Mouse (Mus musculus): ENCODE results near the gene Olfr1532-ps1. TPM values are rescaled to one million over a fixed set of nuclear protein-coding genes. Genes with fewer than 3 reads are reported as not detected.

Olfr1532-ps1 gene
- not detected for total RNA-seq (2023)

DNA sequence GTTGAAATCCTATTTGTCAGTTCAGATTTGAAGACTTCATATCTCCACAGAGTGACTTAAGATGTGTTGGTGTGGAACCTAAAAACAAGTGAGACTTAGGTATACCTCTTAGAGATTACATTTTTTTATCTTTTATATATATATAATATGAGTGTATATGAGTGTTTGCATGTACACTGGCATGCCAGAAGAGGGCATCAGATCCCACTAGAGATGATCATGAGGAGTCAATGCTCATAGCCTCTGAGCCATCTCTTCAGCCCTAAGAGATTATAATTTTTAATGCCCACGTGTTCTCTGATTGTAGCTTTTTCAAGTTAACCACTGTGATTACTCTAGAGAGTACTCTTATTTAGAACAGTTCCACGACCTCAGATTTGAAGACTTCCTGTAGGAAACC lies at the start of gene Olfr1532-ps1:
Gene Olfr1532-ps1, plus strand, starts transcription at position 326 of the 400 bp plus-strand sequence.

DNA sequence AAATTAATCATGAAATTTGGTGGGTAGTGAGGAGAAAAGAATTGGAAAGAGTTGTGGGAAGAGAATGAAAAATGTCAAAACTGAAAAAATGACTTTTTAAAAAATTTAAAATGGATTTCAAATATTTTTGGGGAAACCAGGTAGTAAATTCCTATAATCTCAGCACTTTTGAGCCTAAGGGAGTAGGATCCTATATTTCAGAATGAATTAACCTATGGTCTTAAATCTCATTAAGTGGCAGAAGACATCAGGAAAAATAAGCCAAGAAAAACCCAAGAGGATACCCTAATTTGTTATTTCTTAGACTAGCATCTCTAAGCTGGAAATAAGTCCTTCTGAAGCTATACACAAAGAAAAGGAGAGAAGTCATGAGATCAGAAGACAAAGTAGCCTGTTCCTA lies 44.9 kb upstream of the Olfr1532-ps1 start, which contains the start of gene Olfr704:
Gene Olfr704, plus strand, starts transcription at position 301 of the 400 bp plus-strand sequence.

DNA sequence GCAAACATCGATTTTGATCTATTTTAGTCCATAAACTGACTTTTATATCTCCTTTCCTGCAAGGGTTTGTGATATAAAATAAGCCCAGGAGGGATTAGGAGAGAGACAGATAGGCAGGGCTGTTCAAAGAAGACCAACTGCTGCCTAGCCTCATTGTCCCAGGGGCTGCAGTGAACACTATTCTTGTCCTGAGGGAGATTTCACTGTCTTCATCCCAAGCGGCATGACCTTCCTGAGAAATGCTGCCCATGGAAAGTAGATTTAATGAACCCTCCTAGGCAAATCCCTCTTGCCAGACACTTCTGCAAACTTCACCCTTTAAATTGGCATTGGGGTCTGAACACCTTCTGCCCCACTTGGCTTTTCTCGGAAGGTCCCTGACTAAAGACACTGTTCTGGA lies 31.0 kb upstream of the Olfr1532-ps1 start, which contains the start of gene Olfr705:
Gene Olfr705, minus strand, starts transcription at position 101 of the 400 bp plus-strand sequence.

DNA sequence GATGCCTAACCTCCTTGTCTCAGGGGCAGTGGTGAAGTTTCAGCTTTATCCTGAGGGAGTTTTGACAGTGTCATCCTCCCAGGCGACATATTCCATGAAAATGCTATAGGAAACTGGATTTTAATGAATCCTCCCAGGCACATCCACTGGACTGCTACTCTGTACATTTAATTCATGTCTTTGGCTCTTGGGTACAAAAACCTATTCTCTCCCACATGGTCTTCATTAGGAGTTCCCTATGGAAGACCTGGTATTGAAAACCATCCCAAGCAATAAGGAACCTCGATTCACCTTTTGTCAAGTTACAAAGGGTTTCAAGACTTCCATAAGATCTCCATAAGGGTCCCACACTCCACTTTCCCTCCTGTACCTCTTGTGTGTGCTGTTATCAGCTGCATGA lies 19.7 kb upstream of the Olfr1532-ps1 start, which contains the start of gene Olfr706:
Gene Olfr706, minus strand, starts transcription at position 101 of the 400 bp plus-strand sequence.

DNA sequence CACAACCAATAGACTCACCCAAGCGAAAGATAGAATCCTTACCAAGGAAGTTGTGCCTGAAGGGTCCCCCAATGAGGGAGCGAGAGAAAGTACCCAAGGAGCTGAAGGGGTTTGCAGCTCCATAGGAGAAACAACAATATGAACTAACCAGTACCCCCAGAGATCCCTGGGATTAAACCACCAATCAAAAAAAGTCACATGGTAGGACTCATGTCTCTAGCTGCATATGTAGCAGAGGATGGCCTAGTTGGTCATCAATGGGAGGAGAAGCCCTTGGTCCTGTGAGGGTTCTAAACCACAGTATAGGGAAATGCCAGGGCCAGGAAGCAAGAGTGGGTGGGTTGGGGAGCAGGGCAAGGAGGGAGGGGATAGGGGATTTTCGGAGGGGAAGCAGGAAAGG lies 6.7 kb upstream of the Olfr1532-ps1 start, which contains the start of gene Olfr707:
Gene Olfr707, minus strand, starts transcription at position 101 of the 400 bp plus-strand sequence.

DNA sequence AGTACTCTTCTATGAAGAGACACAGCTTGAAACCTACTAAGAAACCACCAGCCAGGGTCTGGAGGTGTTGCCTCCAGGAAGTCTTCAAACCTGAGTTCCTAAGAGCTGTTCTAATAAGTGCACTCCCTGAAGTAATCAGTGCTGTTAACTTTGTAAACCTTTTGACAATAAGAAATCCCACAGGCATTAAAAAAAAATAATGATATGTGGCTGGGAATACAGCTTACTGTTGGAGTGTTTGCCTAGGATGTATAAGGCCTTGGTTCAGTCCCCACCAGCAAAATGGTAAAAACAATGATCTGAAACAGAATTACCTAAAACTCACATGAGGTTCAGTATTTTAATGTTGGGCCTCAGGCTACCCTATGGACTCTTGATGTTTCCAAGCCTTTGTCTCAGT lies 24.3 kb downstream of the Olfr1532-ps1 start, which contains the start of gene Olfr709-ps1:
Gene Olfr709-ps1, minus strand, starts transcription at position 101 of the 400 bp plus-strand sequence.

DNA sequence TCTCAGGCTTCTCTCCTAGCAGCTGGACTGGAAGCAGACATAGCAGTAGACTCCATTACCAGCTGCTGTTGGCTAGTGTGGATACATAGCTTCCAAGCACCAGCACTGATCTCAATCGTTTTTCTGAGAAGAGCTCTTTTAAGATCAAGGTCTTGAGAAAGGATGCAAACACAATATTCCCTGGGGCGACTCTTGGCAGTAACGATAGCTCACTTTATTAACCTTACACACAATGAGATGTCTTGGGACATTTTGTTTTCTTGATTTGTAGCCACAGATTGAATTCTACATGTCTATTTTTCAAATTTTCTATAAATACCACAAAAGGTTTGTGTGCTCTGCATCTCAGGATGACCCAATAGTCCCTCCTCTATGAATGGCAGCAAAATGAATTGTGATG lies 40.4 kb downstream of the Olfr1532-ps1 start, which contains the start of gene Olfr710:
Gene Olfr710, minus strand, starts transcription at position 101 of the 400 bp plus-strand sequence.

DNA sequence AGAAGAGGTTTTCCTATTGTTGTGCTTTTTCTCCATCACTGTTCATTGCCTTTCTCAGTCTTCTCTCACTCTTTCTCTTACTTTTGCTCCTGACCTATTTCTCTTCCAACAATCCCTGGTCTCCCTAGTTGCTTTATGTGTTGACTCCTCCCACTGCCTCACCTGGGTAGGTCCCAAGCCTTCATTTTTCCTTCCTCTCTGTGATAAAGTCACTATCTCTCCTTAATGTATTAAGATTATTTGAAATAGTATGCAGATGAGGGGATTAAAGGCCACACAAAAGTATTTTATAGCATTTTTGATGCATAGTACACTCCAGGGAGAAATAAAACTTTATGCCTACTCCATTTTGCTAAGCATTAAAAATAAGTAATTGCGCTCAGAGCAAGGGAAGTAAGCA lies 56.0 kb downstream of the Olfr1532-ps1 start, which contains the start of gene Olfr6:
Gene Olfr6, minus strand, starts transcription at position 101 of the 400 bp plus-strand sequence.

Other genes with a start within 250 kb of the Olfr1532-ps1 start
- not detected for gene Olfr693, start 227.4 kb upstream of the Olfr1532-ps1 start, total RNA-seq (2023)
- not detected for gene Olfr694, start 216.2 kb upstream of the Olfr1532-ps1 start, total RNA-seq (2023)
- gene Olfr695, start 191.6 kb upstream of the Olfr1532-ps1 start, total RNA-seq (2023): not detected
- gene Olfr697, start 165.6 kb upstream of the Olfr1532-ps1 start, total RNA-seq (2023): not detected
- gene Olfr698, start 152.6 kb upstream of the Olfr1532-ps1 start, total RNA-seq (2023): not detected
- gene Olfr699, start 114.8 kb upstream of the Olfr1532-ps1 start, total RNA-seq (2023): not detected
- gene Olfr700, start 99.2 kb upstream of the Olfr1532-ps1 start, total RNA-seq (2023): not detected
- gene Olfr701, start 93.9 kb upstream of the Olfr1532-ps1 start, total RNA-seq (2023): not detected
- gene Olfr702, start 74.1 kb upstream of the Olfr1532-ps1 start, total RNA-seq (2023): not detected
- gene Olfr703, start 64.6 kb upstream of the Olfr1532-ps1 start, total RNA-seq (2023): not detected
- gene Olfr704, start 44.8 kb upstream of the Olfr1532-ps1 start, total RNA-seq (2023): not detected
- gene Olfr705, start 31.1 kb upstream of the Olfr1532-ps1 start, total RNA-seq (2023): not detected
- gene Olfr706, start 19.8 kb upstream of the Olfr1532-ps1 start, total RNA-seq (2023): not detected
- not detected for gene Olfr707, start 6.8 kb upstream of the Olfr1532-ps1 start, total RNA-seq (2023)
- 0.12 TPM for gene Olfr709-ps1, start 24.2 kb downstream of the Olfr1532-ps1 start, total RNA-seq (2023)
- not detected for gene Olfr710, start 40.3 kb downstream of the Olfr1532-ps1 start, total RNA-seq (2023)
- not detected for gene Olfr6, start 55.9 kb downstream of the Olfr1532-ps1 start, total RNA-seq (2023)
- gene Olfr711, start 67.5 kb downstream of the Olfr1532-ps1 start, total RNA-seq (2023): not detected
- not detected for gene Olfr2, start 98.1 kb downstream of the Olfr1532-ps1 start, total RNA-seq (2023)
- not detected for gene Olfr713, start 123.2 kb downstream of the Olfr1532-ps1 start, total RNA-seq (2023)
- gene Olfr714, start 163.0 kb downstream of the Olfr1532-ps1 start, total RNA-seq (2023): not detected
- not detected for gene Olfr17, start 185.2 kb downstream of the Olfr1532-ps1 start, total RNA-seq (2023)
- gene Olfr715b, start 202.4 kb downstream of the Olfr1532-ps1 start, total RNA-seq (2023): not detected
- not detected for gene Olfr715, start 223.1 kb downstream of the Olfr1532-ps1 start, total RNA-seq (2023)
- gene Olfr716, start 230.3 kb downstream of the Olfr1532-ps1 start, total RNA-seq (2023): not detected

Data from CD8-positive naive resting alpha-beta T cell, adult 57 days (primary cell).